Mouse (Mus musculus) layer of hippocampus, adult 9-11 months (tissue): ENCODE measurements at regions not wholly inside any gene's neighbourhood (a gene's known extent, or its start where the extent isn't known, plus 50 kb on each side); places are given as distances from the start of the nearest gene placed in this dataset.

Source experiments
- DNase-seq: peaks from one replicate; pipeline ENCODE4 v3.0.0; 2022

DNA sequence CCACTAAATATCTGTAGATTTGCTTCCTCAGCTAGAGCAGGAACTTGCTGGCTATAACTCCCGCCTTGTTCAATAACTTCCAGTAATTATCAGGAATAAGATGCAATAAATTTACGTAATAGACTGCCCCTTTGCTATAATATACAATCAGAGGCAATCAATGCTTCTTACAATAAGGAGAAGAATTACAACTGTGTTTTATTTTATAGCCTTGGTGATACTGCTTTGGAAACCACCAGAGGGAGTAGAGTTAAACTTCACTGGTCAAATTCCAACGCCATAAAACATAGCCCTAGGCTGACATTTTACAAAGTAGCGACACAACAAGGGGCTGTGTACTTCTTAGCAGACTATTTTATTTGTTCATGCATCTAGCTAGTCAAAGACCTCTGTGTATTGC lies 95.7 kb downstream of the Tex13c1 start:
- DNase-seq = no peak

DNA sequence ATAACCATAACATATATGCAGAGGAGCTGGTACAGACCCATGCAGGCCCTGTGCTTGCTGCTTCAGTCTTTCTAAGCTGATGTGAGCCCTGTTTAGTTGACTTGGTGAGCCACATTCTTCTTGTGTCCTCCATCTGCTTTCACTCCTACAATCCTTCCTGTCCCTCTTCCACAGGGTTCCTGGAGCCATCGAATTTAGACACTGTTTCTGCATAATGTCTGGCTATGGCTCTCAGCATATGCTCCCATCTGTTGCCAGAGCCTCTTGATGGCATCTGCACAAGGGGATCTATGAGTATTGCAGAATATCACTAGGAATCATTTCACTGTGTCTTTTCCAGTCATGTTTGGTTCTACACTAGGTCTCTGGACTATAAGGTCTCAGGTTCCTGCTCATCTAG lies 145.9 kb downstream of the Tex13c1 start:
- peak; percentile 14 for DNase-seq

DNA sequence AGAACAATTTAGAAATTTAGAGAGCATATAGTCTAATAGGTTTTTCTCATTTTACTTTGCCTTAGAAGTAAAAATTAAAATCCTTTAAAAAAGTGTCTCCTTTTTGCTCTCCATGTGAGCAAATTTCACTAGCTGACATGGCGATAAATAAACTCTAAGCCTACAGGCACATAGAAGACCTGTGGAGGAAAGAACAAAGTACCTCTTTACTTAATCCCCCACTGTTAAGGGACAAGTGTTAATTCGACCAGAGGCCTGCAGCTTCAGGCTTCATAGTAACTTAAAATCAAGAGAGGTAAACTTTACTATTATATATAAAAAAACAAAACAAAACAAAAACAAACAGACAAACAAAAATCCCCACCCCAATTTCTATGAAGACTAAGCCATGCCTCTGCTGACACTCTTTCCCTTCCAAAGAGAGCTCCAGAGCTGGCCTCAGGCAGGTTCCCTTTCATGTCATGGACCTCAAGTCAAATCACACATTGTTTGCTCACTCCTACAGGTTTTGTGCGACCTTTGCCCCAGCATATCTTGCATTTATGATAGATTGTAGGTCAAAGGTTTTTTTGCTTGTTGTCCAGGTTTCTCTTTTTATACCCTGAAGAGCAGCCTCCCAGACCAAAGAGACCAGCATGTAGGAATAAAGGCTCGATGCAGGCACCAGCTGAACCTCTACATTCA lies 149.0 kb downstream of the Tex13c1 start:
- no peak for DNase-seq
